Comparison of ENCODE assay signal across 23 mouse cellular contexts in the genomic region with DNA sequence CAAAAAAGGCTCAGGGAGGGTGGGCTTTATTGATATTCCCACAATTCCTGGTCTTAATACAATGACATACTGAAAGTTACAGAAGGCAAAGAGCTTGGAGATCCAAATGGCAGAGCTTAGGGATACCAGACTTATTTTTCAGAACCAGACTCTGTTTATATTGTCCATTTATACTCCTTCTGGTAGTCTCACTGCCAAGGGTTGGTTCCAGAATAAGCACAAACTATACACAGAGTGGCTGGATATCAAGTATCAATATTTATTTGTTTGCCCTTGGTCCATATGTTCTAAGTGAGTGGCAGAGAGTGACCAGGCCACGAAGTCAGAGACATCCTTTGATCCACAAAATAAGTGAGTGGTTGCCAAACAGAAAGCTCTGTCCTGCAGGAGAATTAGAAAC.
"Had no signal": no experiment of that assay in that cellular context is flagged by ENCODE, and none has a peak within 500 bp of the region (broad histone marks: within the 10 kb centered on the region; RNA-seq: fewer than 3 reads in every experiment).

No protein-coding gene starts in this region.

- H3K9me3 ChIP-seq: heart, embryonic 13.5 days; heart, embryonic 15.5 days; hindbrain, embryonic 13.5 days; hindbrain, embryonic 15.5 days; kidney, embryonic 15.5 days; limb, embryonic 13.5 days had no signal

- H3K36me3 ChIP-seq: heart, embryonic 13.5 days; heart, embryonic 15.5 days; hindbrain, embryonic 13.5 days; hindbrain, embryonic 15.5 days; kidney, embryonic 15.5 days; limb, embryonic 13.5 days had no signal

- H3K4me2 ChIP-seq: heart, embryonic 11.5 days; heart, embryonic 13.5 days; heart, embryonic 15.5 days; hindbrain, embryonic 13.5 days; hindbrain, embryonic 15.5 days; kidney, embryonic 15.5 days; limb, embryonic 13.5 days; liver, embryonic 11.5 days had no signal

- H3K4me3 ChIP-seq: heart, adult 2 months; heart, embryonic 13.5 days; heart, embryonic 15.5 days; hindbrain, embryonic 13.5 days; hindbrain, embryonic 15.5 days; kidney, embryonic 15.5 days; limb, embryonic 13.5 days had no signal

- H3K27ac ChIP-seq: heart, adult 2 months; heart, embryonic 13.5 days; heart, embryonic 15.5 days; hindbrain, embryonic 13.5 days; hindbrain, embryonic 15.5 days; hindbrain, postnatal 0 days; kidney, embryonic 15.5 days; kidney, postnatal 0 days had no signal

- ATAC-seq: hindbrain, postnatal 0 days; intestine, embryonic 16.5 days had no signal

- H3K27me3 ChIP-seq: heart, embryonic 13.5 days; heart, embryonic 15.5 days; limb, embryonic 13.5 days had no signal

- H3K9ac ChIP-seq: heart, embryonic 13.5 days; heart, embryonic 15.5 days; hindbrain, embryonic 13.5 days; hindbrain, embryonic 15.5 days; kidney, embryonic 15.5 days; limb, embryonic 13.5 days had no signal

- DNase-seq: gastrocnemius, postnatal 14 days; heart, adult 2 months; heart, postnatal 14 days; heart, postnatal 36 days; kidney, adult 11 months; kidney, adult 2 months; kidney, adult 9 months; kidney, postnatal 14 days; kidney, postnatal 36 days; layer of hippocampus, adult 9-11 months; layer of hippocampus, postnatal 36 days; liver had no signal

- H3K4me1 ChIP-seq: heart, embryonic 13.5 days; heart, embryonic 15.5 days; hindbrain, embryonic 13.5 days; hindbrain, embryonic 15.5 days; kidney, embryonic 15.5 days had no signal
